Mouse (Mus musculus) central nervous system, embryonic 18 days (tissue): ENCODE data around the gene Dynlt1b. TPM values are rescaled to one million over a fixed set of nuclear protein-coding genes. Genes with fewer than 3 reads are reported as not detected.

Experiments used
- polyA plus RNA-seq: library from polyadenylated mRNA; depleted of rRNA; stranded (reverse); fragments of >200 nt; gene quantifications from 2 replicates; pipeline ENCODE4 v1.2.3, GENCODE M21; 2012; rRNA removed

Gene Dynlt1b
- polyA plus RNA-seq = 718 and 809 TPM in 2 replicates

DNA sequence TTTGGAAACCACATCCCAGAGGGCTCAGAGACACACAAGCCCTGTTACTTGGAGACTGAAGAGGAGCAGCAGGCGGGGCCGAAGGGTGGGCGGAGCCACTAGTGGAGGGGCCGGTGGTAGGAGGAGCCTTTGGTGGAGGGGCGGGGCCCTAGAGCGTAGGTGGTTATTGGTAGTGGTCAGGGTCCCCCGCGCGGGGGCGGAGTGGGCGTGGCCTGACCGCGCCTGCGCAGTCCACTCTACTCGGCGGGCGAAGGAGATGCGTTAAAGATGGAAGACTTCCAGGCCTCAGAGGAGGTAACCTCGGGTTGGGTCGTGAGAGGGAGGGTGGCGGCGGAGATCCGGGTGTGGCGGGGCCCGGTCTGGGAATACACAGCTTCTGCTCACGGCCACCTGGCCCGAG is at the start of gene Dynlt1b:
Gene Dynlt1b, plus strand, starts transcription at position 168 of the 400 bp plus-strand sequence.

Other genes with a start within 250 kb of the Dynlt1b start
- 62.6 and 70.7 TPM in 2 replicates for gene Tmem181a, start 173.3 kb upstream of the Dynlt1b start, polyA plus RNA-seq
- 49.1 and 51.9 TPM in 2 replicates for gene Dynlt1a, start 112.6 kb upstream of the Dynlt1b start, polyA plus RNA-seq
- 51.8 and 60.9 TPM in 2 replicates for gene Dynlt1c, start 171.6 kb downstream of the Dynlt1b start, polyA plus RNA-seq
- gene Dynlt1f, start 225.8 kb downstream of the Dynlt1b start, polyA plus RNA-seq = 199 and 205 TPM in 2 replicates
- gene Sytl3, start 229.0 kb downstream of the Dynlt1b start, polyA plus RNA-seq = 0.39 and 0.43 TPM in 2 replicates